Mouse (Mus musculus): ENCODE results near the gene Rorb.

The Rorb gene

GRCm38 (mm10) chr19:19033974-19034373, 77.0 kb downstream of the Rorb start:
- intact Hi-C loops (cut with DNase I): no loop called here

GRCm38 (mm10) chr19:19005144-19005543, 105.9 kb downstream of the Rorb start:
- intact Hi-C loops (cut with DNase I): no loop called here

- intact Hi-C loops (cut with DNase I): no loop called here
Observed at GRCm38 (mm10) chr19:19004023-19004656, 106.9 kb downstream of the Rorb start.

- intact Hi-C loops (cut with DNase I): no loop called here
Observed at GRCm38 (mm10) chr19:18998966-18999365, 112.0 kb downstream of the Rorb start.

- intact Hi-C loops (cut with DNase I): no loop called here
Observed at GRCm38 (mm10) chr19:18997711-18998110, 113.3 kb downstream of the Rorb start.

GRCm38 (mm10) chr19:18979996-18980395, 131.0 kb downstream of the Rorb start:
- intact Hi-C loops (cut with DNase I): no loop called here

GRCm38 (mm10) chr19:18974796-18975660, 136.0 kb downstream of the Rorb start:
- intact Hi-C loops (cut with DNase I): no loop called here

- intact Hi-C loops (cut with DNase I): no loop called here
Observed at GRCm38 (mm10) chr19:18969386-18969785, 141.6 kb downstream of the Rorb start.

- intact Hi-C loops (cut with DNase I): no loop called here
Observed at GRCm38 (mm10) chr19:18967307-18967706, 143.7 kb downstream of the Rorb start.

GRCm38 (mm10) chr19:18959862-18960261, 151.1 kb downstream of the Rorb start:
- intact Hi-C loops (cut with DNase I): no loop called here

GRCm38 (mm10) chr19:18952806-18953205, 158.2 kb downstream of the Rorb start:
- intact Hi-C loops (cut with DNase I): no loop called here

- intact Hi-C loops (cut with DNase I): no loop called here
Observed at GRCm38 (mm10) chr19:18947193-18947592, 163.8 kb downstream of the Rorb start.

GRCm38 (mm10) chr19:18945265-18945664, 165.7 kb downstream of the Rorb start:
- intact Hi-C loops (cut with DNase I): no loop called here

- intact Hi-C loops (cut with DNase I): no loop called here
Observed at GRCm38 (mm10) chr19:18941391-18941790, 169.6 kb downstream of the Rorb start.

- intact Hi-C loops (cut with DNase I): no loop called here
Observed at GRCm38 (mm10) chr19:18911755-18912340, 199.1 kb downstream of the Rorb start.

GRCm38 (mm10) chr19:18909641-18910040, 201.4 kb downstream of the Rorb start:
- intact Hi-C loops (cut with DNase I): no loop called here

- intact Hi-C loops (cut with DNase I): no loop called here
Observed at GRCm38 (mm10) chr19:18905511-18905910, 205.5 kb downstream of the Rorb start.

- intact Hi-C loops (cut with DNase I): no loop called here
Observed at GRCm38 (mm10) chr19:18902694-18903067, 208.3 kb downstream of the Rorb start.

- intact Hi-C loops (cut with DNase I): no loop called here
Observed at GRCm38 (mm10) chr19:18902041-18902693, 208.8 kb downstream of the Rorb start.

GRCm38 (mm10) chr19:18898238-18898637, 212.8 kb downstream of the Rorb start:
- intact Hi-C loops (cut with DNase I): no loop called here

- intact Hi-C loops (cut with DNase I): no loop called here
Observed at GRCm38 (mm10) chr19:18890216-18890615, 220.8 kb downstream of the Rorb start.

GRCm38 (mm10) chr19:18889632-18890031, 221.4 kb downstream of the Rorb start:
- intact Hi-C loops (cut with DNase I): no loop called here

Measured in adrenal gland (tissue).